Mouse (Mus musculus): ENCODE results near the gene Tatdn2. TPM values are rescaled to one million over a fixed set of nuclear protein-coding genes. Genes with fewer than 3 reads are reported as not detected.
"Not testable (repeated sequence)": the region's sequence is repeated elsewhere in the genome, so short reads cannot be mapped to it uniquely, and the experiment has no call there.

The Tatdn2 gene
- polyA plus RNA-seq, 1 experiment from 2014 or later = 2.4 TPM

DNA sequence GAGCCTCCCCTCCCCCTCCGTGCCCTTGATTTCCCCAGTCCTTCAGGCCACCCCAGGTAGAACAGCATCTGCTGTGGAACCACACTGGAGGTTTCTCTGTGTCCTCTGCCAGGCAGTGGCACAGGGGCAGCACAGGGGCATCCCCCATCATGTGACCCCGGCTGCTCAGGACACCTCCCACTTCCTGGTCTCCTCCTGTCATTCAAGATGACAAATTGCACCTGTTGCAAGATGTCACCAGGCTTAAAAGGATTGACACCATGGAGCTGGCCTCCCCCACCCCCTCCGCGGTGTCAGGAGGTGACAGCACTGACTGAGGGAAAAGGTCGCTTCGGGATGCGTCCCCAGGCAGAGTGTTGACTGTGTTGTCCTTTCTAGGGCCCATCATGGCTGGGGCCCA, 27.0 kb upstream of the Tatdn2 start:
- no peaks in the 10 kb centered on the region for H3K4me1 ChIP-seq (replicated peaks; ENCODE audit: control insufficient read depth, insufficient read depth, low read length)
- DNase-seq (ENCODE audit: low spot score) (no peak), ATAC-seq (ENCODE audit: low FRiP score) (no peak)
- H3K27me3 ChIP-seq (ENCODE audit: control insufficient read depth, insufficient read depth, low read length) = no peaks in the 10 kb centered on the region
- H3K27ac ChIP-seq = no peak overlapping the region
- H3K9ac ChIP-seq = no peak overlapping the region
- no peaks in the 10 kb centered on the region for H3K36me3 ChIP-seq (replicated peaks; ENCODE audit: control insufficient read depth, insufficient read depth)
- no peaks in the 10 kb centered on the region for H3K9me3 ChIP-seq (ENCODE audit: control insufficient read depth, low read length)
- no peak overlapping the region for H3K4me2 ChIP-seq (replicated peaks)
- 68% methylated on average over 7 of the region's 7 CpGs for WGBS
- no peak overlapping the region for H3K4me3 ChIP-seq (replicated peaks; ENCODE audit: low read length)

GRCm38 (mm10) chr6:113672029-113672428, 24.8 kb upstream of the Tatdn2 start:
- not testable (repeated sequence) for ATAC-seq (ENCODE audit: low FRiP score); H3K4me3 ChIP-seq (replicated peaks; ENCODE audit: low read length); DNase-seq (ENCODE audit: low spot score); H3K36me3 ChIP-seq (replicated peaks; ENCODE audit: control insufficient read depth, insufficient read depth); H3K9me3 ChIP-seq (ENCODE audit: control insufficient read depth, low read length); H3K27me3 ChIP-seq (ENCODE audit: control insufficient read depth, insufficient read depth, low read length); H3K9ac ChIP-seq; H3K4me2 ChIP-seq (replicated peaks); H3K4me1 ChIP-seq (replicated peaks; ENCODE audit: control insufficient read depth, insufficient read depth, low read length); H3K27ac ChIP-seq
- WGBS = 93% methylated on average over 1 of the region's 1 CpGs

- ATAC-seq (ENCODE audit: low FRiP score) (no peak), DNase-seq (ENCODE audit: low spot score) (no peak)
- Histone ChIP-seq H3K27ac (no peak overlapping the region), H3K4me2 (replicated peaks) (no peak overlapping the region), H3K27me3 (ENCODE audit: control insufficient read depth, insufficient read depth, low read length) (no peaks in the 10 kb centered on the region), H3K4me3 (replicated peaks; ENCODE audit: low read length) (no peak overlapping the region), H3K36me3 (replicated peaks; ENCODE audit: control insufficient read depth, insufficient read depth) (no peaks in the 10 kb centered on the region), H3K9ac (no peak overlapping the region), H3K9me3 (ENCODE audit: control insufficient read depth, low read length) (no peaks in the 10 kb centered on the region), H3K4me1 (replicated peaks; ENCODE audit: control insufficient read depth, insufficient read depth, low read length) (no peaks in the 10 kb centered on the region)
- WGBS = 85% methylated on average over 6 of the region's 6 CpGs
Measured at GRCm38 (mm10) chr6:113672989-113673388, 23.9 kb upstream of the Tatdn2 start.

GRCm38 (mm10) chr6:113675234-113675633, 21.6 kb upstream of the Tatdn2 start:
- H3K4me3 ChIP-seq (replicated peaks; ENCODE audit: low read length) = no peak overlapping the region
- no peaks in the 10 kb centered on the region for H3K27me3 ChIP-seq (ENCODE audit: control insufficient read depth, insufficient read depth, low read length)
- WGBS = 88% methylated on average over 4 of the region's 4 CpGs
- ATAC-seq (ENCODE audit: low FRiP score) (no peak), DNase-seq (ENCODE audit: low spot score) (no peak)
- no peak overlapping the region for H3K4me2 ChIP-seq (replicated peaks)
- no peak overlapping the region for H3K9ac ChIP-seq
- no peaks in the 10 kb centered on the region for H3K9me3 ChIP-seq (ENCODE audit: control insufficient read depth, low read length)
- H3K36me3 ChIP-seq (replicated peaks; ENCODE audit: control insufficient read depth, insufficient read depth) = no peaks in the 10 kb centered on the region
- no peak overlapping the region for H3K27ac ChIP-seq
- H3K4me1 ChIP-seq (replicated peaks; ENCODE audit: control insufficient read depth, insufficient read depth, low read length) = no peaks in the 10 kb centered on the region; the same call in 1 of the 2 replicates

DNA sequence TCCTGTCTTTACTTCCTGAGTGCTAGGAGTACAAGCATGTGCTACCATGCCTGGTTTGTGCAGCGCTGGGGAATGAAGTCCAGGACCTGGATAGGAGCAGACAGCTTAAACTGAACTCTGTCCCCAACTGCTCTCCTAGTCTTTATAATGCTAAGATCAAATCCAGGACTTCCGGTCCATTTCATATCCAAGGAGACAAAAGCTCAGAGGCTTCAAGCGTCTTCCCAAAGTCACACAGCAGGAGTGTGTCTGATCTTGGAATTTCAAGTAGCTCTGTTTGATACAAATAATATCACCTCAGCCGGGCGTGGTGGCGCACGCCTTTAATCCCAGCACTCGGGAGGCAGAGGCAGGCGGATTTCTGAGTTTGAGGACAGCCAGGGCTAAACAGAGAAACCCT, 20.9 kb upstream of the Tatdn2 start:
- H3K9ac ChIP-seq = no peak overlapping the region
- no peak for DNase-seq (ENCODE audit: low spot score)
- no peaks in the 10 kb centered on the region for H3K9me3 ChIP-seq (ENCODE audit: control insufficient read depth, low read length)
- H3K4me3 ChIP-seq (replicated peaks; ENCODE audit: low read length) = no peak overlapping the region
- no peaks in the 10 kb centered on the region for H3K36me3 ChIP-seq (replicated peaks; ENCODE audit: control insufficient read depth, insufficient read depth)
- H3K4me1 ChIP-seq (replicated peaks; ENCODE audit: control insufficient read depth, insufficient read depth, low read length) = no peaks in the 10 kb centered on the region; the same call in 1 of the 2 replicates
- H3K27me3 ChIP-seq (ENCODE audit: control insufficient read depth, insufficient read depth, low read length) = no peaks in the 10 kb centered on the region
- WGBS = 92% methylated on average over 9 of the region's 9 CpGs
- H3K4me2 ChIP-seq (replicated peaks) = no peak overlapping the region
- ATAC-seq (ENCODE audit: low FRiP score) = no peak
- H3K27ac ChIP-seq = no peak overlapping the region

DNA sequence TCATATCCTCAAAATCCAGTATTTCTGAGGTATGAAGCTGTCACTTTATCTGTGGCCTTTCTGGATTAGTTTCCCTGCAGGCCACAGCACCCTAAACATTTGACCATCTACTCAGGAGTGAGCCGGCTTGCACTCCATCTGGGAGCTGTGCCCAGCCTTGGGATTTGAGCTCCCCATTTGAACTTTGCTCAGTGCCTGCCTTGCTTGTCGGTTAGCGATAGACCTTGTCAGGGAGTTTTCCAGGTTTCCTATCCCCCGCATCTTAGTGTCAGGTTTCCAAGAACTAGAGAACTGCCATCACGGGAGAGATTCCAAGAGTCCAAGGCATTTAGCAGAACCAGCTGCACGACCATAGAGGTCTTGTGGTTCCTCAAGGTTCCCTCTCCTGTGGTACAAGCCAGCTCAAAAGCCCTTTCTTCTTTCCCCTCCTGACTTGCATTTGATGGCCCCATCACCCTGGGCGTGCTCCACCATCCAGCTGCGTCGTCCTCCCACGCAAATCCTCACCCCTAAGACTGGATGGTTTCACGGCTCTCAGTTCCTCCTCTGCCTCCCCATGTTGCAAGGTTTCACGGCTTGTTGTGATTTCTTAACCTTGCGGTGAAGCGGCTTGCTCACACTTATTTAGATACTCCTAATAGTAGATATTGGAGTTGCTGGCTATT, 19.6 kb upstream of the Tatdn2 start:
- no peaks in the 10 kb centered on the region for H3K9me3 ChIP-seq (ENCODE audit: control insufficient read depth, low read length)
- no peaks in the 10 kb centered on the region for H3K36me3 ChIP-seq (replicated peaks; ENCODE audit: control insufficient read depth, insufficient read depth)
- H3K27me3 ChIP-seq (ENCODE audit: control insufficient read depth, insufficient read depth, low read length) = no peaks in the 10 kb centered on the region
- no peaks in the 10 kb centered on the region; the same call in 1 of the 2 replicates for H3K4me1 ChIP-seq (replicated peaks; ENCODE audit: control insufficient read depth, insufficient read depth, low read length)
- H3K4me3 ChIP-seq (replicated peaks; ENCODE audit: low read length) = no peak overlapping the region
- no peak for DNase-seq (ENCODE audit: low spot score)
- H3K4me2 ChIP-seq (replicated peaks) = no peak overlapping the region
- no peak for ATAC-seq (ENCODE audit: low FRiP score)
- no peak overlapping the region for H3K9ac ChIP-seq
- H3K27ac ChIP-seq = no peak overlapping the region
- WGBS = 84% methylated on average over 14 of the region's 14 CpGs

DNA sequence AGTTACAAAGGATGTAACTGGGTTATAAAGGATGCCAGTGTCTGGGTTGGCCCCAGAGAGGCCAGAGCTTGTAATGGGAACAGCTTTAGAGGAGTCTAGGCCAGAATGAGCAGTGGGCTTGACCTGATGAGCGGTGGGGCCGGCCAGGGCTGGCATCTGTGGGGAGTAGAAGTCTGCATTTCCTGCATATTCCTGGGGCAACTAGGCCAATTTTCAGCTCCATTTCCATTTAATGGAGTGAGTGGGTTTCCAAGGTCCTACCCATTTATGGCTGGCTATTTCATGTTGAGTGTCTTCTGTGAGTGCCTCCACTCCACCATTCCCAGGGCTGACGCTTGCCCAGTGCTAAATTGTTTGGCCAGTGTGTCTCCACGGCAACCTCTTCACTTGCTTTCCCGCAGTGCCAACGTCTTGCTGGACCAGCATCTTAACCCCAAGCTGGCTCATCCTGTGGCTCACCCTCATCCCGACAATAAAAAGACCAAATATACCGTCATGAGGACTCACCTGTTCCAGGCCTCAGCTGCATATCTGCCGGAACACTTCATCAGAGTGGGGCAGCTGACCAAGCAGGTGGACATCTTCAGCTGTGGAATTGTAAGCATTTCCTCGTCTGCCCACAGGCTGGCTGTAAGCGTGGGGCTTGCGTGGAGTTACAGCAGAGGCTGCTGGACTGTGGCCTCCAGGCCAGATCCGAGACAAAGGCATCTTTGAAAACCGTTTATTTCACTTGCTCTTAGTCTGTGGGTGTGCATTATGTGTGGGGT, 18.4 kb upstream of the Tatdn2 start:
- no peaks in the 10 kb centered on the region for H3K36me3 ChIP-seq (replicated peaks; ENCODE audit: control insufficient read depth, insufficient read depth)
- H3K27me3 ChIP-seq (ENCODE audit: control insufficient read depth, insufficient read depth, low read length) = no peaks in the 10 kb centered on the region
- H3K9me3 ChIP-seq (ENCODE audit: control insufficient read depth, low read length) = no peaks in the 10 kb centered on the region
- no peak overlapping the region for H3K9ac ChIP-seq
- no peak overlapping the region for H3K4me3 ChIP-seq (replicated peaks; ENCODE audit: low read length)
- DNase-seq (ENCODE audit: low spot score) (no peak), ATAC-seq (ENCODE audit: low FRiP score) (no peak)
- no peak overlapping the region for H3K27ac ChIP-seq
- H3K4me2 ChIP-seq (replicated peaks) = no peak overlapping the region
- 70% methylated on average over 14 of the region's 14 CpGs for WGBS
- no peaks in the 10 kb centered on the region; the same call in 1 of the 2 replicates for H3K4me1 ChIP-seq (replicated peaks; ENCODE audit: control insufficient read depth, insufficient read depth, low read length)

- H3K4me3 ChIP-seq (replicated peaks; ENCODE audit: low read length) = no peak overlapping the region
- no peak overlapping the region for H3K9ac ChIP-seq
- DNase-seq (ENCODE audit: low spot score) = no peak
- H3K4me2 ChIP-seq (replicated peaks) = no peak overlapping the region
- WGBS = 87% methylated on average over 9 of the region's 9 CpGs
- no peak for ATAC-seq (ENCODE audit: low FRiP score)
- no peaks in the 10 kb centered on the region for H3K27me3 ChIP-seq (ENCODE audit: control insufficient read depth, insufficient read depth, low read length)
- H3K36me3 ChIP-seq (replicated peaks; ENCODE audit: control insufficient read depth, insufficient read depth) = no peaks in the 10 kb centered on the region
- no peak overlapping the region for H3K27ac ChIP-seq
- no peaks in the 10 kb centered on the region; the same call in 1 of the 2 replicates for H3K4me1 ChIP-seq (replicated peaks; ENCODE audit: control insufficient read depth, insufficient read depth, low read length)
- H3K9me3 ChIP-seq (ENCODE audit: control insufficient read depth, low read length) = no peaks in the 10 kb centered on the region
Measured at GRCm38 (mm10) chr6:113679993-113680566, 16.8 kb upstream of the Tatdn2 start.

DNA sequence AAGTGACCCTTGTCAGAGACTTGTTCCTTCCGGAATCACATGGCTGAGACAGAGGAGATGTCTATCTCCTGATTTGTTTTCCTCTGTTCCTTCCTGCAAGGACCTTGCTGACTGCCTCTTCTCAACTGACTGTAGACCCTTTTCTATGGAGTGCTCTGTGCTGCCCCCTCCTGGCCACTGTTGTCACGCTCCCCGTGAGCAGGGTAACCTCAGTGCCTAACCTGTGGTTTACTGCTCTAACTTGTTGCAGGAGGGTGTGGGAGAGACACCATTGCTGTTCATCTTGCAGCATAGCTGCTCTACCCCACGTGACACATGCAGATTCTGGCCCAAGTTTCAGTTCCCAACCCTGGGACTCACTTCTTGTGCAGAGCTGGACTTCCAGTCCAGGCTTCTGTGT, 15.6 kb upstream of the Tatdn2 start:
- no peak for ATAC-seq (ENCODE audit: low FRiP score)
- no peaks in the 10 kb centered on the region for H3K36me3 ChIP-seq (replicated peaks; ENCODE audit: control insufficient read depth, insufficient read depth)
- 16% methylated on average over 4 of the region's 4 CpGs for WGBS
- no peak overlapping the region for H3K9ac ChIP-seq
- no peaks in the 10 kb centered on the region for H3K27me3 ChIP-seq (ENCODE audit: control insufficient read depth, insufficient read depth, low read length)
- H3K9me3 ChIP-seq (ENCODE audit: control insufficient read depth, low read length) = no peaks in the 10 kb centered on the region
- no peak overlapping the region for H3K4me2 ChIP-seq (replicated peaks)
- no peak overlapping the region for H3K27ac ChIP-seq
- H3K4me3 ChIP-seq (replicated peaks; ENCODE audit: low read length) = no peak overlapping the region
- no peaks in the 10 kb centered on the region; the same call in 1 of the 2 replicates for H3K4me1 ChIP-seq (replicated peaks; ENCODE audit: control insufficient read depth, insufficient read depth, low read length)
- peak; percentile 54 for DNase-seq (ENCODE audit: low spot score)
